Mouse (Mus musculus) MEL (cell line): ENCODE data around the gene Stam2. TPM values are rescaled to one million over a fixed set of nuclear protein-coding genes. Genes with fewer than 3 reads are reported as not detected.

Source experiments
- DNase-seq: peaks from one replicate; pipeline ENCODE4 v3.0.0; 2011; ENCODE audit warnings: low read depth, low spot score
- H3K27ac ChIP-seq: 2 replicates; pipeline ENCODE4 v1.5.1; 2012; ENCODE audit warnings: low read depth, mild to moderate bottlenecking, control low read depth, low read length, moderate library complexity; ENCODE audit not compliant: control insufficient read depth
- H3K27me3 ChIP-seq, 2 experiments: fragments of 150-350 bp in 1 of 2; sonication (generic) in 1 of 2; 2 replicates each; pipeline ENCODE4 v1.6.1; 2012; ENCODE audit warnings: low read length in 2 of 2, mild to moderate bottlenecking in 2 of 2, improper control_type of control experiment in 1 of 2, moderate library complexity in 1 of 2; ENCODE audit not compliant: insufficient read depth in 2 of 2, control insufficient read depth in 1 of 2
- H3K36me3 ChIP-seq, 2 experiments: 2 replicates each; pipeline ENCODE4 v1.6.1; 2012 to 2014; ENCODE audit warnings: low read length in 2 of 2, improper control_type of control experiment in 1 of 2, inconsistent platforms in 1 of 2, mild to moderate bottlenecking in 1 of 2; ENCODE audit not compliant: insufficient read depth in 2 of 2, control insufficient read depth in 1 of 2
- H3K4me1 ChIP-seq, 2 experiments: fragments of 150-350 bp in 1 of 2; sonication (generic) in 1 of 2; 2 replicates each; pipeline ENCODE4 v1.6.1; 2012; ENCODE audit warnings: low read length in 2 of 2, improper control_type of control experiment in 1 of 2, mild to moderate bottlenecking in 1 of 2; ENCODE audit not compliant: insufficient read depth in 2 of 2, control insufficient read depth in 1 of 2
- H3K4me3 ChIP-seq, 2 experiments: fragments of 150-350 bp in 1 of 2; sonication (generic) in 1 of 2; 2 replicates each; pipeline ENCODE4 v1.5.1; 2012; ENCODE audit warnings: low read depth in 2 of 2, low read length in 2 of 2, mild to moderate bottlenecking in 2 of 2, moderate library complexity in 2 of 2, control low read depth in 1 of 2, improper control_type of control experiment in 1 of 2; ENCODE audit not compliant: control insufficient read depth in 1 of 2, insufficient read depth in 1 of 2
- H3K79me2 ChIP-seq: 2 replicates; pipeline ENCODE4 v1.6.1; 2012; ENCODE audit warnings: mild to moderate bottlenecking, low read length, moderate library complexity; ENCODE audit not compliant: control insufficient read depth, poor library complexity, insufficient read depth
- H3K9ac ChIP-seq: 2 replicates; pipeline ENCODE4 v1.6.1; 2012; ENCODE audit warnings: low read depth, mild to moderate bottlenecking, control low read depth, low read length, moderate library complexity; ENCODE audit not compliant: control insufficient read depth, poor library complexity, severe bottlenecking
- H3K9me3 ChIP-seq: fragments of 150-350 bp; sonication (generic); replicated peaks from 2 replicates; pipeline ENCODE4 v1.6.1; 2012; ENCODE audit warnings: mild to moderate bottlenecking, low read length, improper control_type of control experiment, moderate library complexity; ENCODE audit not compliant: insufficient read depth
- BHLHE40 ChIP-seq: IDR thresholded peaks from 2 replicates; pipeline ENCODE4 v1.6.1; 2012; ENCODE audit warnings: low read depth, mild to moderate bottlenecking, inconsistent platforms, low read length, improper control_type of control experiment, borderline replicate concordance
- CHD2 ChIP-seq: IDR thresholded peaks from 2 replicates; pipeline ENCODE4 v1.6.1; 2011; ENCODE audit warnings: low read length, improper control_type of control experiment
- CTCF ChIP-seq, 3 experiments: IDR thresholded peaks in 2 of 3; conservative IDR thresholded peaks in 1 of 3; 2 replicates each; pipeline ENCODE4 v1.5.1; 2011 to 2012; ENCODE audit warnings: low read length in 3 of 3, low read depth in 2 of 3, mild to moderate bottlenecking in 2 of 3, improper control_type of control experiment in 1 of 3, inconsistent platforms in 1 of 3, mixed read lengths in 1 of 3, moderate library complexity in 1 of 3; ENCODE audit not compliant: control insufficient read depth in 1 of 3, insufficient read depth in 1 of 3, poor library complexity in 1 of 3, severe bottlenecking in 1 of 3
- E2F4 ChIP-seq: IDR thresholded peaks from 2 replicates; pipeline ENCODE4 v1.6.1; 2011; ENCODE audit warnings: low read depth, low read length, improper control_type of control experiment, borderline replicate concordance
- ELF1 ChIP-seq: IDR thresholded peaks from 2 replicates; pipeline ENCODE4 v1.6.1; 2014; ENCODE audit warnings: low read depth, mild to moderate bottlenecking, inconsistent platforms, low read length, improper control_type of control experiment, moderate library complexity
- EP300 ChIP-seq, 2 experiments: IDR thresholded peaks; 2 replicates each; pipeline ENCODE4 v1.6.1; 2011; ENCODE audit warnings: improper control_type of control experiment in 2 of 2, low read length in 2 of 2, low read depth in 1 of 2, mild to moderate bottlenecking in 1 of 2
- GABPA ChIP-seq: IDR thresholded peaks from 2 replicates; pipeline ENCODE4 v1.6.1; 2012; ENCODE audit warnings: low read depth, mild to moderate bottlenecking, inconsistent platforms, low read length, improper control_type of control experiment, moderate library complexity
- HCFC1 ChIP-seq: IDR thresholded peaks from 2 replicates; pipeline ENCODE4 v1.6.1; 2012; ENCODE audit warnings: low read depth, mild to moderate bottlenecking, inconsistent platforms, low read length, improper control_type of control experiment, moderate library complexity
- JUND ChIP-seq: IDR thresholded peaks from 2 replicates; pipeline ENCODE4 v1.6.1; 2011; ENCODE audit warnings: low read depth, mild to moderate bottlenecking, improper control_type of control experiment, low read length
- KAT2A ChIP-seq: conservative IDR thresholded peaks from 2 replicates; pipeline ENCODE4 v1.6.1; 2012; ENCODE audit warnings: low read depth, low read length, improper control_type of control experiment, inconsistent platforms
- MAFK ChIP-seq: IDR thresholded peaks from 2 replicates; pipeline ENCODE4 v1.6.1; 2011; ENCODE audit warnings: low read depth, mild to moderate bottlenecking, low read length, improper control_type of control experiment, borderline replicate concordance
- MAZ ChIP-seq: IDR thresholded peaks from 2 replicates; pipeline ENCODE4 v1.6.1; 2012; ENCODE audit warnings: low read depth, mild to moderate bottlenecking, inconsistent platforms, low read length, improper control_type of control experiment
- MEF2A ChIP-seq: IDR thresholded peaks from 2 replicates; pipeline ENCODE4 v1.6.1; 2014; ENCODE audit warnings: low read depth, mild to moderate bottlenecking, inconsistent platforms, low read length, improper control_type of control experiment; ENCODE audit not compliant: poor library complexity, insufficient replicate concordance, severe bottlenecking; ENCODE audit errors: extremely low read depth
- MXI1 ChIP-seq: IDR thresholded peaks from 2 replicates; pipeline ENCODE4 v1.6.1; 2011; ENCODE audit warnings: mild to moderate bottlenecking, low read depth, low read length, improper control_type of control experiment
- MYB ChIP-seq: IDR thresholded peaks from 2 replicates; pipeline ENCODE4 v1.6.1; 2011; ENCODE audit warnings: mild to moderate bottlenecking, low read depth, low read length, improper control_type of control experiment
- MYC ChIP-seq: IDR thresholded peaks from 2 replicates; pipeline ENCODE4 v1.6.1; 2011; ENCODE audit warnings: low read depth, mild to moderate bottlenecking, low read length, improper control_type of control experiment, moderate library complexity
- NELFE ChIP-seq: IDR thresholded peaks from 2 replicates; pipeline ENCODE4 v1.6.1; 2011; ENCODE audit warnings: low read depth, low read length, improper control_type of control experiment
- POLR2AphosphoS5 ChIP-seq: IDR thresholded peaks from 2 replicates; pipeline ENCODE4 v1.6.1; 2012; ENCODE audit warnings: low read depth, borderline replicate concordance, mild to moderate bottlenecking, inconsistent platforms, low read length, moderate library complexity, mixed read lengths
- RAD21 ChIP-seq: IDR thresholded peaks from 2 replicates; pipeline ENCODE4 v1.6.1; 2011; ENCODE audit warnings: mild to moderate bottlenecking, low read depth, low read length, improper control_type of control experiment
- RCOR1 ChIP-seq: IDR thresholded peaks from 2 replicates; pipeline ENCODE4 v1.6.1; 2012; ENCODE audit warnings: low read depth, mild to moderate bottlenecking, inconsistent platforms, low read length, improper control_type of control experiment
- SIN3A ChIP-seq: IDR thresholded peaks from 2 replicates; pipeline ENCODE4 v1.6.1; 2012; ENCODE audit warnings: low read length, improper control_type of control experiment, inconsistent platforms
- SMC3 ChIP-seq: IDR thresholded peaks from 2 replicates; pipeline ENCODE4 v1.6.1; 2011; ENCODE audit warnings: low read depth, low read length, improper control_type of control experiment
- TBP ChIP-seq: IDR thresholded peaks from 2 replicates; pipeline ENCODE4 v1.8.0; 2011; ENCODE audit warnings: low read depth, low read length, improper control_type of control experiment
- UBTF ChIP-seq: IDR thresholded peaks from 2 replicates; pipeline ENCODE4 v1.6.1; 2012; ENCODE audit warnings: low read depth, mild to moderate bottlenecking, inconsistent platforms, low read length, improper control_type of control experiment, moderate library complexity, borderline replicate concordance; ENCODE audit not compliant: insufficient read depth
- USF1 ChIP-seq: IDR thresholded peaks from 2 replicates; pipeline ENCODE4 v1.6.1; 2014; ENCODE audit warnings: low read depth, mild to moderate bottlenecking, inconsistent platforms, low read length, improper control_type of control experiment, moderate library complexity
- ZC3H11A ChIP-seq: IDR thresholded peaks from 2 replicates; pipeline ENCODE4 v1.6.1; 2012; ENCODE audit warnings: low read depth, mild to moderate bottlenecking, inconsistent platforms, low read length, improper control_type of control experiment
- ZKSCAN1 ChIP-seq: IDR thresholded peaks from 2 replicates; pipeline ENCODE4 v1.6.1; 2012; ENCODE audit warnings: low read depth, mild to moderate bottlenecking, inconsistent platforms, low read length, improper control_type of control experiment, moderate library complexity
- ZNF384 ChIP-seq: IDR thresholded peaks from 2 replicates; pipeline ENCODE4 v1.6.1; 2012; ENCODE audit warnings: low read depth, mild to moderate bottlenecking, inconsistent platforms, low read length, improper control_type of control experiment
- polyA plus RNA-seq, 2 experiments: library from polyadenylated mRNA; stranded (reverse) in 1 of 2; unstranded in 1 of 2; fragments of >175 nt in 1 of 2; fragments of >200 nt in 1 of 2; gene quantifications; 2 replicates each; pipeline versions ENCODE4 v1.2.1 to v1.2.4; 2012; ENCODE audit warnings: low replicate concordance in 2 of 2, low read depth in 1 of 2; ENCODE audit not compliant: insufficient read length in 2 of 2, insufficient read depth in 1 of 2, missing spikeins in 1 of 2
- total RNA-seq: library from RNA; depleted of rRNA; stranded (reverse); fragments of 300-350 nt; gene quantifications from 2 replicates; pipeline ENCODE4 v1.2.3, GENCODE M21; 2012

Stam2 gene
- total and polyA plus RNA-seq, 3 experiments: 8.9 to 11.5 TPM; not detected in 1

GRCm38 (mm10) chr2:52753573-52754317, 11.7 kb upstream of the Stam2 start:
- Histone ChIP-seq H3K9me3 (no peaks in the 10 kb centered on the region), H3K27ac (no peak overlapping the region), H3K4me1 (no peaks in the 10 kb centered on the region), H3K4me3 (no peak overlapping the region), H3K27me3 (no peaks in the 10 kb centered on the region), H3K9ac (no peak overlapping the region), H3K79me2 (no peaks in the 10 kb centered on the region), H3K36me3 (no peaks in the 10 kb centered on the region; a peak in 1 of 4 replicates)
- TF ChIP-seq UBTF: no peak
- no peak for TF ChIP-seq RCOR1
- no peak for TF ChIP-seq ZKSCAN1
- TF ChIP-seq MAFK: no peak
- no peak for TF ChIP-seq JUND
- TF ChIP-seq MYC: no peak
- no peak for TF ChIP-seq ZC3H11A
- no peak for TF ChIP-seq MXI1
- no peak for TF ChIP-seq ZNF384
- no peak for TF ChIP-seq MYB
- TF ChIP-seq CTCF (IDR thresholded peaks at IDR 0.05 in 2 of 3, conservative IDR thresholded peaks at IDR 0.05 in 1 of 3; ENCODE audit: control insufficient read depth in 1 of 3, insufficient read depth in 1 of 3, low read depth in 2 of 3, low read length in 3 of 3, poor library complexity in 1 of 3, severe bottlenecking in 1 of 3): no peak
- TF ChIP-seq SIN3A: no peak
- TF ChIP-seq MEF2A: no peak
- no peak for TF ChIP-seq RAD21
- no peak for DNase-seq

DNA sequence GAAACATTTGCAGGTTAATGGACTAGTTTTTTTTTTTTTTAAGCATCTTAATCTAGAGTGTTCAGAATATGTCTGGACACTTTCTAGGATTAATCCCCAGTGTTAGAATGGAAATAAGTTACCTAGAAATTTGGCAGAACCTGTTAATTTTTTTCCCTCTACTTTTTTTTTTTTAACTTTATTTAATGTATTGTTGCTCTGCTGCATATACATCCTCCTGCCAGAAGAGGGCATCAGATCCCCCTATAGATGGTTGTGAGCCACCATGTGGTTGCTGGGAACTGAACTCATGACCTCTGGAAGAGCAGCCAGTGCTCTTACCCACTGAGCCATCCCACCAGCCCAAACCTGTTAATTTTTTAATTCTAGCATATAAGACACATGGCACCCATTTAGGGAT, 2.0 kb upstream of the Stam2 start:
- Histone ChIP-seq H3K4me1 (peaks cover 2 to 3% of the 10 kb centered on the region in 2 experiments; a peak in 1 of 4 replicates), H3K4me3 (no peak overlapping the region), H3K9me3 (no peaks in the 10 kb centered on the region), H3K27ac (no peak overlapping the region), H3K9ac (no peak overlapping the region), H3K27me3 (no peaks in the 10 kb centered on the region), H3K79me2 (peaks cover 14% of the 10 kb centered on the region), H3K36me3 (peaks cover 0 to 7% of the 10 kb centered on the region in 2 experiments; a peak in 2 of 4 replicates)
- no peak for DNase-seq
- TF ChIP-seq NELFE: no peak
- no peak for TF ChIP-seq USF1
- no peak for TF ChIP-seq RAD21
- TF ChIP-seq RCOR1: no peak
- TF ChIP-seq CTCF (IDR thresholded peaks at IDR 0.05 in 2 of 3, conservative IDR thresholded peaks at IDR 0.05 in 1 of 3; ENCODE audit: control insufficient read depth in 1 of 3, insufficient read depth in 1 of 3, low read depth in 2 of 3, low read length in 3 of 3, poor library complexity in 1 of 3, severe bottlenecking in 1 of 3): peak in 1 of 3 experiments; percentile 29; a peak in 1 of 6 replicates
- TF ChIP-seq SMC3: 0 out of 2 replicates have a peak, but pooled peaks have one; percentile 11
- no peak for TF ChIP-seq MYB
- peak; percentile 64 for TF ChIP-seq ZNF384
- no peak for TF ChIP-seq UBTF
- no peak for TF ChIP-seq JUND
- TF ChIP-seq HCFC1: no peak
- TF ChIP-seq ELF1: no peak
- no peak for TF ChIP-seq TBP
- no peak for TF ChIP-seq ZKSCAN1
- TF ChIP-seq BHLHE40: no peak
- no peak for TF ChIP-seq EP300 (IDR thresholded peaks at IDR 0.05; ENCODE audit: low read depth in 1 of 2, low read length in 2 of 2)
- no peak for TF ChIP-seq KAT2A
- no peak for TF ChIP-seq MAZ
- TF ChIP-seq CHD2: no peak
- no peak for TF ChIP-seq GABPA
- peak; percentile 27; the same call in 1 of the 2 replicates for TF ChIP-seq MYC
- TF ChIP-seq E2F4: no peak
- no peak for TF ChIP-seq MAFK
- no peak for TF ChIP-seq POLR2AphosphoS5
- TF ChIP-seq SIN3A: no peak
